ENCODE assay signal across 14 mouse cellular contexts in the genomic region with DNA sequence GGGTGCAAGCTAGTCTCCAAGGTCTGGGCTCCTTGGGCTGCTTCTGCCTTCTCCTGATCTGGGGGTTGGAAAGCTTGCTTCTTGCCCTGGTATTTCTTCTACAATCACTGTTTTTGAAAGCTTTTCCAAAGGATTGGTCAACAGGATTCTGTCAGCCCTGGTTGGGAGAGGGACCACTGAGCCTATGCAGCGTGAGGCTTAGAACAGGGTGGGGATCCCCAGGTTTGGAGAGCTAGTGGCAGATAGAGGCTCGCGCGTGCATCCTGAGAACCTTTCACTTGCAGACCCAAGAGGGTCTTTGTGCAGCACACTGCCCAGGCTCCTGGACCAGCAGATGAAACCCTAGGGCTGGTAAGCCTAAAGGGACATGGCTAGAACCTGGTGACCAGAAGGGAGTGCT. TPM values are rescaled to one million over a fixed set of nuclear protein-coding genes. Genes with fewer than 3 reads are reported as not detected.
A peak's percentile ranks its signal among the peaks of the same experiment; 100 is the strongest.
DNase-seq lines count a peak whose midpoint lies in the region; ATAC-seq and TF ChIP-seq lines count a peak whose summit lies in the region.
"Had no signal": no experiment of that assay in that cellular context is flagged by ENCODE, and none has a peak within 500 bp of the region (broad histone marks: within the 10 kb centered on the region; RNA-seq: fewer than 3 reads in every experiment).

No protein-coding gene starts in this region.

- H3K27me3 ChIP-seq in heart, embryonic 11.5 days (ENCODE audit: control insufficient read depth, insufficient read depth, low read length), result peaks cover 53% of the 10 kb centered on the region
- peaks cover 30% of the 10 kb centered on the region for H3K27me3 ChIP-seq in forebrain, postnatal 0 days (ENCODE audit: insufficient read depth, low read length)
- peaks cover 57% of the 10 kb centered on the region for H3K27me3 ChIP-seq in limb, embryonic 15.5 days
- H3K27me3 ChIP-seq in neural tube, embryonic 15.5 days (replicated peaks), result peaks cover 39% of the 10 kb centered on the region
- H3K27me3 ChIP-seq in intestine, embryonic 16.5 days (replicated peaks; ENCODE audit: control insufficient read depth, insufficient read depth, low read length), result peaks cover 51% of the 10 kb centered on the region

- H3K4me2 ChIP-seq in heart, embryonic 11.5 days, result peak overlapping the region; percentile 78; the same call in 1 of the 2 replicates
- peak overlapping the region; percentile 76; the same call in 1 of the 2 replicates for H3K4me2 ChIP-seq in forebrain, postnatal 0 days (ENCODE audit: low read depth)
- peak overlapping the region; percentile 89; the same call in 1 of the 2 replicates for H3K4me2 ChIP-seq in limb, embryonic 15.5 days
- peak overlapping the region; percentile 81 for H3K4me2 ChIP-seq in neural tube, embryonic 15.5 days
- H3K4me2 ChIP-seq in intestine, embryonic 16.5 days (ENCODE audit: low read depth, low read length), result no peak overlapping the region

- intact Hi-C loops in heart, postnatal 14 days (cut with DNase I), result no loop called here

- H3K9me3 ChIP-seq in heart, embryonic 11.5 days (replicated peaks; ENCODE audit: control insufficient read depth, low read length), result no peaks in the 10 kb centered on the region
- H3K9me3 ChIP-seq in forebrain, postnatal 0 days (ENCODE audit: low read length), result no peaks in the 10 kb centered on the region
- H3K9me3 ChIP-seq in limb, embryonic 15.5 days, result no peaks in the 10 kb centered on the region; the same call in 1 of the 2 replicates
- H3K9me3 ChIP-seq in neural tube, embryonic 15.5 days (replicated peaks), result no peaks in the 10 kb centered on the region
- no peaks in the 10 kb centered on the region for H3K9me3 ChIP-seq in intestine, embryonic 16.5 days (ENCODE audit: control insufficient read depth, low read length)

- no peak overlapping the region for H3K9ac ChIP-seq in heart, embryonic 11.5 days (ENCODE audit: low read depth, low read length)
- H3K9ac ChIP-seq in forebrain, postnatal 0 days, result no peak overlapping the region
- H3K9ac ChIP-seq in limb, embryonic 15.5 days, result no peak overlapping the region
- no peak overlapping the region for H3K9ac ChIP-seq in neural tube, embryonic 15.5 days (replicated peaks)
- H3K9ac ChIP-seq in intestine, embryonic 16.5 days (ENCODE audit: low read depth, low read length), result no peak overlapping the region

- no peak overlapping the region for H3K27ac ChIP-seq in heart, embryonic 11.5 days (ENCODE audit: low read depth, low read length)
- H3K27ac ChIP-seq in forebrain, postnatal 0 days (ENCODE audit: low read depth, low read length), result no peak overlapping the region
- 0 out of 2 replicates have a peak overlapping the region, but pooled peaks have one; percentile 43 for H3K27ac ChIP-seq in limb, embryonic 15.5 days
- H3K27ac ChIP-seq in neural tube, embryonic 15.5 days (replicated peaks), result no peak overlapping the region
- no peak overlapping the region for H3K27ac ChIP-seq in intestine, embryonic 16.5 days (ENCODE audit: low read length)

- no peak for ATAC-seq in heart, embryonic 11.5 days (replicated peaks; ENCODE audit: insufficient number of reproducible peaks, low FRiP score, low TSS enrichment)
- ATAC-seq in forebrain, postnatal 0 days, result no peak
- no peak for ATAC-seq in limb, embryonic 15.5 days (ENCODE audit: insufficient number of reproducible peaks, low FRiP score, low TSS enrichment, low read depth)
- no peak for ATAC-seq in neural tube, embryonic 15.5 days (ENCODE audit: low FRiP score)
- no peak for ATAC-seq in intestine, embryonic 16.5 days
- ATAC-seq: inflammation-experienced regulatory T-cells, adult 6 months had no signal

- 16% methylated on average over 4 of the region's 4 CpGs for WGBS in heart, embryonic 11.5 days (ENCODE audit: insufficient replicate concordance)
- 31% methylated on average over 4 of the region's 4 CpGs for WGBS in forebrain, postnatal 0 days
- 17% methylated on average over 4 of the region's 4 CpGs for WGBS in limb, embryonic 15.5 days
- WGBS in neural tube, embryonic 15.5 days, result 32% methylated on average over 4 of the region's 4 CpGs
- 17% methylated on average over 4 of the region's 4 CpGs for WGBS in intestine, embryonic 16.5 days

- no peaks in the 10 kb centered on the region for H3K36me3 ChIP-seq in heart, embryonic 11.5 days (ENCODE audit: control insufficient read depth, insufficient read depth, low read length)
- H3K36me3 ChIP-seq in forebrain, postnatal 0 days (ENCODE audit: insufficient read depth), result no peaks in the 10 kb centered on the region
- H3K36me3 ChIP-seq in limb, embryonic 15.5 days, result no peaks in the 10 kb centered on the region
- H3K36me3 ChIP-seq in neural tube, embryonic 15.5 days, result no peaks in the 10 kb centered on the region
- no peaks in the 10 kb centered on the region for H3K36me3 ChIP-seq in intestine, embryonic 16.5 days (ENCODE audit: control insufficient read depth, insufficient read depth, low read length)
- H3K36me3 ChIP-seq: heart, embryonic 10.5 days had no signal

- H3K4me1 ChIP-seq in heart, embryonic 11.5 days (ENCODE audit: control insufficient read depth, insufficient read depth, low read length), result no peaks in the 10 kb centered on the region
- peaks cover 9% of the 10 kb centered on the region; the same call in 1 of the 2 replicates for H3K4me1 ChIP-seq in forebrain, postnatal 0 days (ENCODE audit: insufficient read depth)
- peaks cover 38% of the 10 kb centered on the region for H3K4me1 ChIP-seq in limb, embryonic 15.5 days
- H3K4me1 ChIP-seq in neural tube, embryonic 15.5 days, result peaks cover 40% of the 10 kb centered on the region
- H3K4me1 ChIP-seq in intestine, embryonic 16.5 days (ENCODE audit: control insufficient read depth, insufficient read depth, low read length), result peaks cover 12% of the 10 kb centered on the region; the same call in 1 of the 2 replicates

- DNase-seq in heart, postnatal 14 days, result no peak
- no peak for DNase-seq in forebrain, postnatal 0 days
- DNase-seq in adrenal gland, postnatal 10 days, result no peak
- no peak for DNase-seq in kidney, postnatal 36 days
- DNase-seq: cerebellum, postnatal 36 days; spleen, adult 18-20 months; thymus, adult 2 months had no signal

- no peak for TF ChIP-seq CTCF in forebrain, postnatal 0 days (IDR thresholded peaks at IDR 0.05; ENCODE audit: low read depth)

- H3K4me3 ChIP-seq in heart, embryonic 11.5 days (ENCODE audit: low read depth, low read length), result no peak overlapping the region
- H3K4me3 ChIP-seq in forebrain, postnatal 0 days (ENCODE audit: low read depth, low read length), result no peak overlapping the region
- H3K4me3 ChIP-seq in limb, embryonic 15.5 days, result no peak overlapping the region
- peak overlapping the region; percentile 71; the same call in 1 of the 2 replicates for H3K4me3 ChIP-seq in neural tube, embryonic 15.5 days (replicated peaks)
- no peak overlapping the region for H3K4me3 ChIP-seq in intestine, embryonic 16.5 days (ENCODE audit: low read length)

RNA-seq across cellular contexts. Expression of gene Tmem132c, which starts 1.0 kb away (rescaled TPM):
- 3.5 and 4.3 TPM in 2 replicates for polyA plus RNA-seq in heart, embryonic 11.5 days (2014; fragmentation: Nextera tagmentation; extraction: Ambion mirVana)
- under 1 TPM; 0.17 to 0.33 TPM for total RNA-seq in heart, postnatal 14 days (2021)
- total RNA-seq in forebrain, postnatal 0 days (2014; rRNA removed), result 18.9 and 25.6 TPM in 2 replicates
- polyA plus RNA-seq in forebrain, postnatal 0 days (2015; fragmentation: Nextera tagmentation; extraction: Ambion mirVana), result 5.2 and 7.5 TPM in 2 replicates
- polyA plus RNA-seq in limb, embryonic 15.5 days (2015; fragmentation: Nextera tagmentation; extraction: Ambion mirVana), result 23.4 and 31.7 TPM in 2 replicates
- polyA plus RNA-seq in neural tube, embryonic 15.5 days (2015; fragmentation: Nextera tagmentation; extraction: Ambion mirVana), result 13.7 and 13.9 TPM in 2 replicates
- 1 to 10 TPM; 1.5 to 2.3 TPM for total RNA-seq in adrenal gland, postnatal 10 days (2021)
- polyA plus RNA-seq in intestine, embryonic 16.5 days (2015; fragmentation: Nextera tagmentation; extraction: Ambion mirVana), result 0.18 and 0.39 TPM in 2 replicates
- total RNA-seq: megakaryocyte progenitor cell, adult 5-6 weeks had no signal
